Mouse (Mus musculus) forebrain, embryonic 16.5 days (tissue): ENCODE results near the gene 4930524N10Rik. TPM values are rescaled to one million over a fixed set of nuclear protein-coding genes. Genes with fewer than 3 reads are reported as not detected.

Experiments used
- ATAC-seq: fragments of 200-750 bp; cut with Nextera tagmentation; 2 replicates; pipeline ENCODE4 v1.8.0; 2017; ENCODE audit warnings: mild to moderate bottlenecking, moderate library complexity
- H3K27ac ChIP-seq: fragments of 300-500 bp; sonication (generic); 2 replicates; pipeline ENCODE4 v1.5.1; 2014; ENCODE audit warnings: low read length, control low read depth
- H3K27me3 ChIP-seq: fragments of 300-500 bp; sonication (generic); replicated peaks from 2 replicates; pipeline ENCODE4 v1.6.1; 2014; ENCODE audit warnings: low read length; ENCODE audit not compliant: control insufficient read depth, insufficient read depth
- H3K36me3 ChIP-seq: fragments of 300-500 bp; sonication (generic); 2 replicates; pipeline ENCODE4 v1.6.1; 2014; ENCODE audit not compliant: control insufficient read depth, insufficient read depth
- H3K4me1 ChIP-seq: fragments of 300-500 bp; sonication (generic); replicated peaks from 2 replicates; pipeline ENCODE4 v1.6.1; 2014; ENCODE audit warnings: low read length; ENCODE audit not compliant: control insufficient read depth, insufficient read depth
- H3K4me2 ChIP-seq: fragments of 300-500 bp; sonication (generic); 2 replicates; pipeline ENCODE4 v1.6.1; 2014; ENCODE audit warnings: mild to moderate bottlenecking, low read length, control low read depth
- H3K4me3 ChIP-seq: fragments of 300-500 bp; sonication (generic); replicated peaks from 2 replicates; pipeline ENCODE4 v1.5.1; 2014; ENCODE audit warnings: mild to moderate bottlenecking, low read length, control low read depth
- H3K9ac ChIP-seq: fragments of 300-500 bp; sonication (generic); replicated peaks from 2 replicates; pipeline ENCODE4 v1.6.1; 2014; ENCODE audit warnings: low read depth, low read length, control low read depth
- H3K9me3 ChIP-seq: fragments of 300-500 bp; sonication (generic); 2 replicates; pipeline ENCODE4 v1.6.1; 2016; ENCODE audit warnings: low read length; ENCODE audit not compliant: control insufficient read depth
- WGBS: fragments of 180-500 bp; shearing (Covaris S2); extraction: QIAGEN DNeasy Blood & Tissue Kit; methylation state at CpG from one replicate; pipeline ENCODE4 v1.1.7; 2014; 5-methylcytosine and 5-hydroxymethylcytosine counted together
- polyA plus RNA-seq: library from polyadenylated mRNA; unstranded; fragments of >200 nt; fragmentation: Nextera tagmentation; extraction: Ambion mirVana; gene quantifications from 2 replicates; pipeline ENCODE4 v1.2.1, GENCODE M21; 2015

The 4930524N10Rik gene
- not detected in 2 replicates for polyA plus RNA-seq

- 21% methylated on average over 1 of the region's 1 CpGs for WGBS
- no peaks in the 10 kb centered on the region for H3K9me3 ChIP-seq
- H3K27me3 ChIP-seq = no peaks in the 10 kb centered on the region
- no peak within 1 kb of the TSS for H3K4me3 ChIP-seq
- no peaks in the 10 kb centered on the region for H3K4me1 ChIP-seq
- ATAC-seq = no peak
- no peak within 1 kb of the TSS for H3K27ac ChIP-seq
- no peaks in the 10 kb centered on the region for H3K36me3 ChIP-seq
- no peak within 1 kb of the TSS for H3K9ac ChIP-seq
- H3K4me2 ChIP-seq = no peak within 1 kb of the TSS
These were observed at the start of gene 4930524N10Rik for GRCm38 (mm10) chrX:154343292-154343691. TSS of gene 4930524N10Rik (minus strand) at chrX:154343392.

GRCm38 (mm10) chrX:154350042-154350441 lies 6.8 kb upstream of the 4930524N10Rik start:
- H3K27ac ChIP-seq = no peak overlapping the region
- no peaks in the 10 kb centered on the region for H3K9me3 ChIP-seq
- no peak for ATAC-seq
- no peaks in the 10 kb centered on the region for H3K4me1 ChIP-seq
- H3K4me2 ChIP-seq = no peak overlapping the region
- 77% methylated on average over 3 of the region's 3 CpGs for WGBS
- H3K9ac ChIP-seq = no peak overlapping the region
- no peaks in the 10 kb centered on the region for H3K27me3 ChIP-seq
- H3K36me3 ChIP-seq = no peaks in the 10 kb centered on the region
- no peak overlapping the region for H3K4me3 ChIP-seq

- Histone ChIP-seq H3K4me3 (no peak overlapping the region), H3K9ac (no peak overlapping the region), H3K4me1 (no peaks in the 10 kb centered on the region), H3K36me3 (no peaks in the 10 kb centered on the region), H3K27ac (no peak overlapping the region), H3K27me3 (no peaks in the 10 kb centered on the region), H3K4me2 (no peak overlapping the region), H3K9me3 (no peaks in the 10 kb centered on the region)
- WGBS = 86% methylated on average over 7 of the region's 7 CpGs
- ATAC-seq = no peak
These were observed 6.3 kb upstream of the 4930524N10Rik start for GRCm38 (mm10) chrX:154349302-154350041.

- no peaks in the 10 kb centered on the region for H3K4me1 ChIP-seq
- 72% methylated on average over 3 of the region's 3 CpGs for WGBS
- ATAC-seq = no peak
- no peaks in the 10 kb centered on the region for H3K36me3 ChIP-seq
- no peak overlapping the region for H3K4me2 ChIP-seq
- no peak overlapping the region for H3K9ac ChIP-seq
- H3K27me3 ChIP-seq = no peaks in the 10 kb centered on the region
- H3K4me3 ChIP-seq = no peak overlapping the region
- H3K9me3 ChIP-seq = no peaks in the 10 kb centered on the region
- H3K27ac ChIP-seq = no peak overlapping the region
These were observed 4.7 kb upstream of the 4930524N10Rik start for GRCm38 (mm10) chrX:154347933-154348332.

Other genes starting within 250 kb of the 4930524N10Rik start
- gene Gm15140, start 222.7 kb downstream of the 4930524N10Rik start, polyA plus RNA-seq = not detected in 2 replicates
- not detected in 2 replicates for gene Samt4, start 138.6 kb upstream of the 4930524N10Rik start, polyA plus RNA-seq
- gene Samt2, start 236.0 kb upstream of the 4930524N10Rik start, polyA plus RNA-seq = not detected in 2 replicates